Comparison of ENCODE assay signal across 8 mouse cellular contexts in the genomic region with DNA sequence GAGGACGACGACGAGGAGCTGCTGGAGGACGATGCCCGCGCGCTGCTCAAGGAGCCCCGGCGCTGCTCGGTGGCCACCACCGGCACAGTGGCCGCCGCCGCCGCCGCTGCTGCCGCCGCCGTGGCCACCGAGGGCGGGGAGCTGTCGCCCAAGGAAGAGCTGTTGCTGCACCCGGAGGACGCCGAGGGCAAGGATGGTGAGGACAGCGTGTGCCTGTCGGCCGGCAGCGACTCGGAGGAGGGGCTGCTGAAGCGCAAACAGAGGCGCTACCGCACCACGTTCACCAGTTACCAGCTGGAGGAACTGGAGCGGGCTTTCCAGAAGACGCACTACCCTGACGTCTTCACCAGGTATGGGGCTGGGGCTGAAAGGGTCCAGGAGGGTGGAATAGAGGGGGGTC. TPM values are rescaled to one million over a fixed set of nuclear protein-coding genes. Genes with fewer than 3 reads are reported as not detected.
DNase-seq lines count a peak whose midpoint lies in the region; ATAC-seq and TF ChIP-seq lines count a peak whose summit lies in the region.

No protein-coding gene starts in this region.

- H3K9ac ChIP-seq in liver, embryonic 13.5 days = no peak overlapping the region

- H3K27me3 ChIP-seq in thymus, adult 2 months (ENCODE audit: control insufficient read depth, insufficient read depth, low read length) = peaks cover 21% of the 10 kb centered on the region
- peaks cover 100% of the 10 kb centered on the region for H3K27me3 ChIP-seq in liver, embryonic 13.5 days

- H3K4me3 ChIP-seq in thymus, adult 2 months (ENCODE audit: control insufficient read depth, insufficient read depth, low read length) = peak overlapping the region; percentile 25; the same call in 1 of the 2 replicates
- peak overlapping the region; percentile 31 for H3K4me3 ChIP-seq in liver, embryonic 13.5 days (replicated peaks)

- no peaks in the 10 kb centered on the region for H3K36me3 ChIP-seq in thymus, adult 2 months (ENCODE audit: control insufficient read depth, insufficient read depth, low read length)
- H3K36me3 ChIP-seq in liver, embryonic 13.5 days = no peaks in the 10 kb centered on the region

- H3K4me1 ChIP-seq in thymus, adult 2 months (replicated peaks; ENCODE audit: control insufficient read depth, insufficient read depth, low read length) = peaks cover 4% of the 10 kb centered on the region; the same call in 1 of the 2 replicates
- no peaks in the 10 kb centered on the region for H3K4me1 ChIP-seq in liver, embryonic 13.5 days (replicated peaks)

- no peak for ATAC-seq in liver, embryonic 13.5 days (ENCODE audit: low read depth)

- H3K27ac ChIP-seq in thymus, adult 2 months (ENCODE audit: control insufficient read depth, insufficient read depth, low read length) = no peak overlapping the region
- no peak overlapping the region for H3K27ac ChIP-seq in liver, embryonic 13.5 days

- H3K9me3 ChIP-seq in liver, embryonic 13.5 days (replicated peaks) = no peaks in the 10 kb centered on the region

- WGBS in thymus, adult 2 months = 3% methylated on average over 31 of the region's 37 CpGs
- 5% methylated on average over 36 of the region's 37 CpGs for WGBS in liver, embryonic 13.5 days (ENCODE audit: insufficient replicate concordance)

- peak; percentile 25 for DNase-seq in embryo, embryonic 9.5 days (ENCODE audit: extremely low spot score)
- DNase-seq in embryo, embryonic 10 days (ENCODE audit: low spot score) = no peak
- DNase-seq in thymus, adult 2 months = no peak
- DNase-seq in thymus, postnatal 36 days = no peak
- no peak for DNase-seq in liver, embryonic 13.5 days
- no peak for DNase-seq in adipocyte (ENCODE audit: low spot score)
- DNase-seq in spleen, adult 12 weeks (ENCODE audit: low spot score) = no peak
- no peak for DNase-seq in layer of hippocampus, adult 11-12 months (ENCODE audit: low spot score)

- no peak for TF ChIP-seq POLR2A in thymus, adult 2 months (IDR thresholded peaks at IDR 0.05; ENCODE audit: control insufficient read depth, extremely low read depth, insufficient read depth, low read length, poor library complexity)

- TF ChIP-seq CTCF in thymus, adult 2 months (IDR thresholded peaks at IDR 0.05; ENCODE audit: borderline replicate concordance, control insufficient read depth, extremely low read depth, insufficient read depth, low read length, poor library complexity) = no peak

- H3K4me2 ChIP-seq in liver, embryonic 13.5 days = peak overlapping the region; percentile 51

RNA-seq across cellular contexts. Expression of a gene that starts 2.8 kb away (rescaled TPM):
- not detected in 2 replicates for polyA plus RNA-seq in thymus, adult 2 months (2012; rRNA removed)
- 0.12 and 0.13 TPM in 2 replicates for polyA plus RNA-seq in liver, embryonic 13.5 days (2015; fragmentation: Nextera tagmentation; extraction: Ambion mirVana)
